Mouse (Mus musculus) ZHBTc4 (cell line): ENCODE data around the gene Gm3839.
"Not testable (repeated sequence)": the region's sequence is repeated elsewhere in the genome, so short reads cannot be mapped to it uniquely, and the experiment has no call there.

Experiments used
- DNase-seq: peaks from one replicate; pipeline ENCODE4 v3.0.0-alpha.2; 2011; ENCODE audit warnings: low read depth, low spot score

Gene Gm3839

GRCm38 (mm10) chr14:11356626-11357025 lies at the start of gene Gm3839:
TSS of gene Gm3839 (minus strand) at chr14:11356726.
- DNase-seq, result not testable (repeated sequence)

- DNase-seq, result no peak
Observed at GRCm38 (mm10) chr14:11405661-11406060, 49.1 kb upstream of the Gm3839 start.

GRCm38 (mm10) chr14:11377846-11378245 lies 21.3 kb upstream of the Gm3839 start:
- no peak for DNase-seq

GRCm38 (mm10) chr14:11375225-11375624 lies 18.7 kb upstream of the Gm3839 start:
- DNase-seq, result no peak

- DNase-seq, result no peak
Observed at GRCm38 (mm10) chr14:11346086-11346485, 10.4 kb downstream of the Gm3839 start.

GRCm38 (mm10) chr14:11329993-11330392 lies 26.5 kb downstream of the Gm3839 start:
- peak; percentile 26 for DNase-seq

- DNase-seq, result peak; percentile 22
Observed at GRCm38 (mm10) chr14:11307079-11307478, 49.4 kb downstream of the Gm3839 start.

GRCm38 (mm10) chr14:11287956-11288355 lies 68.6 kb downstream of the Gm3839 start:
- peak; percentile 66 for DNase-seq

GRCm38 (mm10) chr14:11257161-11257705 lies 99.3 kb downstream of the Gm3839 start:
- DNase-seq, result no peak

GRCm38 (mm10) chr14:11248053-11248452 lies 108.5 kb downstream of the Gm3839 start:
- no peak for DNase-seq

GRCm38 (mm10) chr14:11244546-11244945 lies 112.0 kb downstream of the Gm3839 start:
- DNase-seq, result peak; percentile 14

GRCm38 (mm10) chr14:11232086-11232485 lies 124.4 kb downstream of the Gm3839 start:
- DNase-seq, result no peak
